Mouse (Mus musculus) layer of hippocampus, adult 8-10 months (tissue): ENCODE measurements around the gene Ifi44. TPM values are rescaled to one million over a fixed set of nuclear protein-coding genes. Genes with fewer than 3 reads are reported as not detected.

ENCODE experiments used
- DNase-seq, 2 experiments: peaks; one replicate each; pipeline ENCODE4 v3.0.0; 2022; ENCODE audit warnings: low spot score in 2 of 2
- total RNA-seq, 4 experiments: library from RNA; stranded (reverse); gene quantifications; 2 replicates each; pipeline ENCODE4 v1.2.4; 2022

The Ifi44 gene
- under 1 TPM in 3 of 4 experiments, not detected in 1; 0.22 to 1.00 (median 0.59) TPM for total RNA-seq

GRCm38 (mm10) chr3:151749737-151750136 is at the start of gene Ifi44:
Gene Ifi44 (minus strand): TSS chr3:151749960.
- DNase-seq, result no peak

GRCm38 (mm10) chr3:151788622-151789021 is 38.9 kb upstream of the Ifi44 start:
- DNase-seq, result no peak

GRCm38 (mm10) chr3:151775089-151775488 is 25.3 kb upstream of the Ifi44 start:
- DNase-seq, result peak; percentile 16 to 45

DNA sequence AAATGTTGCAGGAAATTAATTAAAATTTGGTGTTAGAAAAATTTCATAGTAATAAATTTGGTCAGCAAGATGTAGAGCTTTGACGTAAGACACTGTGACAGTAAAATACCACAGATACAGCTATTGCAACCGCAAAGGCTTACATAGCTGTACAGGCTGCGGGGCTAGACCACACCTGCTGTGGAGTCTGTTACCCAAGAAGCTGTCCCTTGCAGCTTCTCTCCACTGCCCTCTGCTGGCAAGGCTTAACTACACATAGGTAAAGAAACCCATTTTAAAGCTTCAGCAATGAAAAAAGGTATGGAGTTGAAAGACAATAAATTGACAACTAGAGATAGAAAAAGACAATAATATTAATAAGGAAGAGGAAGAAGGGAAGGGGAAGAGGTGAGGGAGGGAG is 21.3 kb upstream of the Ifi44 start:
- peak; percentile 7 to 47 for DNase-seq

DNA sequence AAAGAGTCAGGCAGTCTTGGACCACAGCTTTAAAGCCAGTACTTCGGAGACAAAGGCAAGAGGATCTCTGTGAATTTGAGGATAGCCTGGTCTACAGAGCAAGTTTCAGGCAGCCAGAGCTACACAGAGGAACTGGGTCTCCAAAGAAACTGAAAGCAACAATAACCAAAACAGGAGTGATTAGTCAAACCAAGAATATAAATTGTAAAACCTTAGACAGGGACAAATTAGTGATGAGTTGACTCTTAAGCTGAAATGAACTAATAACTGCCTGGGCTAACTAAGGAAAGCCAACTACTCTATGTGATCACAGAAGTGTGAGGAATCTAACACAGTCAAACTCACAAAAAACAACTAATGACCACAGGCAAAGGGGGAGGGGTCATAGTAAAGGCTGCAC is 1.2 kb downstream of the Ifi44 start:
- DNase-seq, result no peak

DNA sequence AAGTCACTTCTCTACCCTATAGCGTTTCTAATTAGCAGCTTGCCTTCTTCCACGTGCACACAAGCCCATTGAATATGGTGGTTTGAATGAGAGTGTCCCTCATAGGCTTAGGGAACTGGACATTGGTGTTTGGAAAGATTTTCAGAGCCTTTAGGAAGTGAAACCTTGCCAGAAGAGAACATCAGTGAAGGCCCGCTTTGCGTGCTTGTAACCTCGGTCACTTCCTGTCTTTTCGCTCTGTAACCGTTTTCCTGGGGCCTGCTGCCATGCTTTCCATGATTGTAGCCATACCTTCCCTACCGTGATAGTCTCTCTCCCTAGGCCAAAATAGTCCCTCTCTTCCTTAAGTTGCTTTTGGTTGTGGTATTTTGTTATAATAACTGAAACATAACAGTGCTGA is 3.7 kb downstream of the Ifi44 start:
- no peak for DNase-seq

DNA sequence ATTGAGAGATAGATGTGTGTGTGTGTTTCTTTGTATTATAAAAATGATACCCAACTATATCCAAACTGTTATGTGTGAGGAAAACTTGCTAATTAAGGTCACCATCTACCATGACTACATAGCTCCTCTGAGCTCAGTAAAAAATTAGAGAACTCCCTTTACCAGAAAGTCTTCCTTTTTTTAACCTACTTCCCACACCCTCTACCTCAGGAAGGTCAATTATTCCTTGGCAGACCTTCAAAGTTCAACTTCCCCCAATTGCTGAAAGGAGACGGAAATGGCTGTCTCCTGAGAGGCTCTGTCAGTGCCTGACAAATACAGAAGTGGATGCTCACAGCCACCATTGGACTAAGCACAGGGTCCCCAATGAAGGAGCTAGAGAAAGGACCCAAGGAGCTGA is 7.5 kb downstream of the Ifi44 start:
- no peak for DNase-seq

DNA sequence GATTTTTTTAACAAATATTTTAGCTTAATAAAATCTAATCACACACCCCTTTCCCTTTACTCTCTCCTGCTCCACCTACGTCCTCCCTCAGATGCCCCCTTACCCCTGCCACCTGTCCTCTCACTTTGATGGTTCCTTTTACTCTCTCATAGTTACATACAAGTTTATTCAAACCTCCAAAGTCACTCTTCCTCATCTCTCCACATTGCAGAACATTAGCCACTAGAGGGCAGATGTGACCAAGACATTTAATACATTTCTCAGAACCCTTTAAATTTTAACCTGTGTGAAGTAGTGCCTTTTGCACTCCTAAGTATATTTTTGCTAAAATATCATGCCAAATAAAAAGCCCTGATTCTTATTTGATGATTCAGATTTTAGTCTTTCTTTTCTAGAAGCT is 33.5 kb downstream of the Ifi44 start:
- no peak for DNase-seq

DNA sequence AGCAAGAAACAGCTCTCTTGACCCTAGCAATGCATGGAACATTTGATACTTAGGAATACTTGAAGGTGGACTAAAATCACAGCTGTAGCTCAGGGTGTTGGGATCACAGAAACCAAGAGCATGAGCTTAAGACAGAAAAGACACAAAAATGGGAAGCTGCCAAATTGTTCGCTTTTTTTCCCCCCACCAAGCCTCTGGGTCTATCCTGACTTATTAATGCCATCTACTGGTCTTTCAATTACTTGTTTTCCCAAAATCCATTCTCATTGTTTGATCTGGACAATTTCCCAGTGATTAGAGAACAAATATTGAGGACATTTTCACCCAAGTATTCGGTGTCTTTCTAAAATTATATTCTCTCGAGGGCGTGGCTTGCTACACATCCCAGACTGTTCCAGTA is 42.4 kb downstream of the Ifi44 start:
- no peak for DNase-seq

Other genes starting within 250 kb of the Ifi44 start
- not detected for gene Ifi44l, start 12.9 kb upstream of the Ifi44 start, total RNA-seq
- 1 to 10 TPM in 1 of 4 experiments, under 1 TPM in 3; 0.50 to 1.0 (median 0.73) TPM for gene Ptgfr, start 87.7 kb upstream of the Ifi44 start, total RNA-seq